Mouse (Mus musculus) bone marrow macrophage, adult 2 months (primary cell): Measurements from ENCODE around the gene Epdr1.

Source experiments
- CTCF ChIP-seq: IDR thresholded peaks from 2 replicates; pipeline ENCODE4 v1.5.1; 2012; ENCODE audit warnings: low read depth, mild to moderate bottlenecking, low read length, moderate library complexity
- POLR2A ChIP-seq: IDR thresholded peaks from 2 replicates; pipeline ENCODE4 v1.6.1; 2012; ENCODE audit warnings: mild to moderate bottlenecking, low read depth, low read length, borderline replicate concordance

GRCm38 (mm10) chr13:19595141-19595540 lies 24.6 kb downstream of the Epdr1 start:
- no peak for TF ChIP-seq CTCF
- no peak for TF ChIP-seq POLR2A
